Mouse (Mus musculus): Measurements from ENCODE around the gene Myof.

DNA sequence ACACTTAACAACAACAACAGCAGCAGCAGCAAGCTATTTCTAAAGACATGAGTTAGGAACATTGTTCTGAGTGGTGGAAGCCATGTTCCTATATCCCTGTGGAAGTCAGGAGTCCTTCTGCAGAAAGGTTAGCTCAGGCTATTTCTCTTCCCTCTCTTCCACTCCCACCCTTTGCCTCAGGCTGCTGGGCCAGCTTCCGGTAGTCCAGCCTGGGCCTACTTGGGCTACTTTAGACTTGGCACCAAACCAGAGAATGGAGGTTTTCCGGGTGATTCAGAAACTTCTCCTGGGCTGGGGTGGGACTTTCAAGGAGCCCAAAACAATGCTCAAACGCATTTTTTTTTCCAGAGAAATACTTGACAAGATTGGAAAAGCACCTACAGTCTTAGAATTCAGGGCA is 87.4 kb downstream of the Myof start:
- TF ChIP-seq ZKSCAN1 (IDR thresholded peaks at IDR 0.05; ENCODE audit: borderline replicate concordance, low read depth, low read length) (no peak), MEF2A (IDR thresholded peaks at IDR 0.05; ENCODE audit: borderline replicate concordance, low read depth, low read length) (no peak), MYC (IDR thresholded peaks at IDR 0.05; ENCODE audit: low read depth, low read length) (no peak), EP300 (IDR thresholded peaks at IDR 0.05; ENCODE audit: low read length) (no peak), TBP (conservative IDR thresholded peaks at IDR 0.05; ENCODE audit: low read depth, low read length) (no peak), MAX (IDR thresholded peaks at IDR 0.05; ENCODE audit: low read length) (no peak), KAT2A (IDR thresholded peaks at IDR 0.05; ENCODE audit: insufficient replicate concordance, low read length) (no peak), MXI1 (IDR thresholded peaks at IDR 0.05; ENCODE audit: low read depth, low read length) (no peak), CTCF (conservative IDR thresholded peaks at IDR 0.05 in 1 of 2, IDR thresholded peaks at IDR 0.05 in 1 of 2; ENCODE audit: low read depth in 2 of 2, low read length in 2 of 2) (no peak), HCFC1 (IDR thresholded peaks at IDR 0.05; ENCODE audit: low read depth, low read length) (no peak), POLR2A (IDR thresholded peaks at IDR 0.05; ENCODE audit: low read depth, low read length) (no peak)

Data from CH12.LX (cell line).